Mouse (Mus musculus) midbrain, embryonic 14.5 days (tissue): ENCODE data around the gene Grik4. TPM values are rescaled to one million over a fixed set of nuclear protein-coding genes. Genes with fewer than 3 reads are reported as not detected.

Experiments used
- ATAC-seq: fragments of 200-750 bp; cut with Nextera tagmentation; 2 replicates; pipeline ENCODE4 v1.8.0; 2017; ENCODE audit warnings: moderate number of reproducible peaks, moderate library complexity; ENCODE audit not compliant: low FRiP score, low TSS enrichment
- DNase-seq: peaks from one replicate; pipeline ENCODE4 v3.0.0-alpha.2; 2015
- H3K27ac ChIP-seq: fragments of 300-500 bp; sonication (generic); replicated peaks from 2 replicates; pipeline ENCODE4 v1.5.1; 2014; ENCODE audit warnings: mild to moderate bottlenecking, low read depth, low read length, moderate library complexity
- H3K27me3 ChIP-seq: fragments of 300-500 bp; sonication (generic); 2 replicates; pipeline ENCODE4 v1.6.1; 2014; ENCODE audit warnings: low read length, control low read depth, mixed read lengths; ENCODE audit not compliant: control insufficient read depth, insufficient read depth
- H3K36me3 ChIP-seq: fragments of 300-500 bp; sonication (generic); 2 replicates; pipeline ENCODE4 v1.6.1; 2014; ENCODE audit warnings: low read length, control low read depth; ENCODE audit not compliant: control insufficient read depth, insufficient read depth
- H3K4me1 ChIP-seq: fragments of 300-500 bp; sonication (generic); 2 replicates; pipeline ENCODE4 v1.6.1; 2014; ENCODE audit warnings: mild to moderate bottlenecking, antibody characterized with exemption, low read length, control low read depth; ENCODE audit not compliant: control insufficient read depth, insufficient read depth
- H3K4me2 ChIP-seq: fragments of 300-500 bp; sonication (generic); 2 replicates; pipeline ENCODE4 v1.6.1; 2014; ENCODE audit warnings: mild to moderate bottlenecking, low read length, moderate library complexity
- H3K4me3 ChIP-seq: fragments of 300-500 bp; sonication (generic); replicated peaks from 2 replicates; pipeline ENCODE4 v1.5.1; 2014; ENCODE audit warnings: low read depth, low read length
- H3K9ac ChIP-seq: fragments of 300-500 bp; sonication (generic); replicated peaks from 2 replicates; pipeline ENCODE4 v1.6.1; 2014; ENCODE audit warnings: mild to moderate bottlenecking, low read length, moderate library complexity
- H3K9me3 ChIP-seq: fragments of 300-500 bp; sonication (generic); 2 replicates; pipeline ENCODE4 v1.6.1; 2016; ENCODE audit warnings: low read length, control low read depth, mixed read lengths; ENCODE audit not compliant: control insufficient read depth
- WGBS: fragments of 180-500 bp; shearing (Covaris S2); extraction: QIAGEN DNeasy Blood & Tissue Kit; methylation state at CpG from one replicate; pipeline ENCODE4 v1.1.7; 2014; 5-methylcytosine and 5-hydroxymethylcytosine counted together
- polyA plus RNA-seq: library from polyadenylated mRNA; unstranded; fragments of >200 nt; fragmentation: Nextera tagmentation; extraction: Ambion mirVana; gene quantifications from 2 replicates; pipeline ENCODE4 v1.2.1, GENCODE M21; 2014

Gene Grik4
- polyA plus RNA-seq, 1 experiment from 2014 or later = 4.4 TPM

DNA sequence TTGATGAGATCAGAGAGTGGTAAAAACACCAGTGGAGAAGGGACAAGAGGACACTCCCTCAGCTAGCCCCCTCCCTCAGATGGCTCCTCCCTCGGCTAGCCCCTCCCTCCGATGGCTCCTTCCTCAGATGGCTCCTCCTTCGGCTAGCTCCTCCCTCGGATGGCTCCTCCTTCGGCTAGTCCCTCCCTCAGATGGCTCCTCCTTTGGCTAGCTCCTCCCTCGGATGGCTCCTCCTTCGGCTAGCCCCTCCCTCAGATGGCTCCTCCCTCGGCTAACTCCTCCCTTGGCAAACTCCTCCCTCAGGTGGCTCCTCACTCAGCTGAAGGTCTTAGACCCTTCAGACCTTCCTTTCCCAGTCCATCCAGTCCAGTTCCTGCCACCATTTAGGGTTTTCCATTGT lies 51.5 kb downstream of the Grik4 start:
- no peak for ATAC-seq
- no peak for DNase-seq
- H3K9me3 ChIP-seq = no peaks in the 10 kb centered on the region
- no peak overlapping the region for H3K4me2 ChIP-seq
- H3K4me3 ChIP-seq = no peak overlapping the region
- H3K4me1 ChIP-seq = peaks cover 12% of the 10 kb centered on the region
- H3K27me3 ChIP-seq = no peaks in the 10 kb centered on the region
- H3K27ac ChIP-seq = no peak overlapping the region
- WGBS = 89% methylated on average over 8 of the region's 8 CpGs
- H3K9ac ChIP-seq = no peak overlapping the region
- H3K36me3 ChIP-seq = no peaks in the 10 kb centered on the region

DNA sequence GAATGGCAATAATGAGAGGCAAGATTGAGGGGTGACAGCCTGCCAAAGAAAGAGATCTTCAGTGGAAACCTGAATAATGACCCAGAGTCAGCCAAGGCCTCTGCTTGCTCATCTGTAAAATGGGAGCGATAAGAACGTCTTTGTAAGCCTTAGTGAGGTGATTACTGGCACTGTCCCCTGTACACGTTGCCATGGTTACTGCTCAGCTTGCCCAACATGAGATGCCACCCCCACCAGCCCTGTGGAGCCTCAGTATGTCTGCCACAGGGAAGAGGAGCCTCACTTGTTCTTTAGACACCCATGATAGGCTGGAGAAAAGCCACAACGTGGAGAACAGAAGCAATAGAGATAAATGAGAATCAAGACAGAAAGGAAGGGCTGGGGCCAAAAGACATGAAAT lies 56.4 kb downstream of the Grik4 start:
- DNase-seq = no peak
- Histone ChIP-seq H3K9ac (no peak overlapping the region), H3K27ac (no peak overlapping the region), H3K4me3 (no peak overlapping the region), H3K9me3 (no peaks in the 10 kb centered on the region), H3K36me3 (no peaks in the 10 kb centered on the region), H3K4me2 (no peak overlapping the region), H3K27me3 (no peaks in the 10 kb centered on the region), H3K4me1 (0 out of 2 replicates have a peak, but pooled peaks cover 3% of the 10 kb centered on the region)
- 71% methylated on average over 4 of the region's 4 CpGs for WGBS
- ATAC-seq = no peak

DNA sequence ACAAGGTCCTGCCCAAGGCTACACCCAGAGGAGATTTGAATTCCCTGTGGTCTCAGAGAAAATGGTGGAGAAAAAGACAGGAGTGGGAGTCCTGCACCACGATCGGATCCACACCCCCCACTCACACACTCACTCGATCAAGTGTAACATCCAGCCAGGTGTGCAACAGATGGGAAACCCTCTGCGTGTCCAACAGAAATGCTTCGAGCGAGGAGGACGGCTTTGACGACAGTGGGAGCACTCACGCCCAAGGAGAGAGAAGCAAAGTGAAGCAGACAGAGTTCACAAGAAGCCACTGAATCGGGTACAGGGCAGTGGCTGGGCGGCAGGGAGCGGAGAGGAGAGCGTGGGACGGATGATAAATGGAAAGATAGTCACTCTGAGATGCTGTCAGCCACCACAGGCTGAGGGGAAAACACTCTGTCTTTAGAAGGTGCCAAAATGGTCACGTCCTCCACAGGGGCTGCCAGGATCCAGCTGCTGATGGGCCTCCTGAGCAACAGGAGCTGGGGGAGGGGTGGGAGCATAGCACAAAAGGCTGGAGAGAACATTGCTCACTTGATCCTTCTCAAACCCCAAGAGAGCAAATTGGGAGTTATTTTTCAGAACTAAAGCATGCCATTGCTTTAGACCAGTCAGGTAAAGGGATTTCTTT lies 58.1 kb downstream of the Grik4 start:
- Histone ChIP-seq H3K4me3 (no peak overlapping the region), H3K4me2 (no peak overlapping the region), H3K9ac (no peak overlapping the region), H3K27me3 (no peaks in the 10 kb centered on the region), H3K4me1 (0 out of 2 replicates have a peak, but pooled peaks cover 3% of the 10 kb centered on the region), H3K27ac (no peak overlapping the region), H3K36me3 (no peaks in the 10 kb centered on the region), H3K9me3 (no peaks in the 10 kb centered on the region)
- DNase-seq (no peak), ATAC-seq (no peak)
- WGBS = 56% methylated on average over 15 of the region's 15 CpGs

DNA sequence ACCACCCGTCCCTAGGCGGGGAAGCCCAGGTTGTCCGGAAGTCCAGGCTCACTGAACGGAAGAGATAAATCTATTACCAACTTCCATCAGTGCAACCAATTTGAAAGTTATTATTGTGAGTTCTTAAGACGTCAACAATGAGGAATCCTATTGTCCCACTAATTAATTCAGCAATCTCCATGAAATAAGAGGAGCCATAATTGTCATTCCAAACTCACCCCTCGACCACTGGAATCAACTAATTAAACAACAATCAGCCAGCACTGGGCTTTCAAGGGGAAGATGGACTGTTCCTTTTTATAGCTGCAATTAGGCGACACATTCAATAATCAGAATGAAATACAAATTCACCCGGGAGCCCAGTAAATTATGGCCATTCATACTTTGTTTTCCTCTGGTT lies 58.7 kb downstream of the Grik4 start:
- no peak for ATAC-seq
- H3K27me3 ChIP-seq = no peaks in the 10 kb centered on the region
- WGBS = 58% methylated on average over 8 of the region's 8 CpGs
- no peaks in the 10 kb centered on the region for H3K9me3 ChIP-seq
- H3K27ac ChIP-seq = no peak overlapping the region
- H3K9ac ChIP-seq = no peak overlapping the region
- no peaks in the 10 kb centered on the region for H3K36me3 ChIP-seq
- H3K4me3 ChIP-seq = no peak overlapping the region
- no peak overlapping the region for H3K4me2 ChIP-seq
- H3K4me1 ChIP-seq = 0 out of 2 replicates have a peak, but pooled peaks cover 3% of the 10 kb centered on the region
- DNase-seq = no peak

DNA sequence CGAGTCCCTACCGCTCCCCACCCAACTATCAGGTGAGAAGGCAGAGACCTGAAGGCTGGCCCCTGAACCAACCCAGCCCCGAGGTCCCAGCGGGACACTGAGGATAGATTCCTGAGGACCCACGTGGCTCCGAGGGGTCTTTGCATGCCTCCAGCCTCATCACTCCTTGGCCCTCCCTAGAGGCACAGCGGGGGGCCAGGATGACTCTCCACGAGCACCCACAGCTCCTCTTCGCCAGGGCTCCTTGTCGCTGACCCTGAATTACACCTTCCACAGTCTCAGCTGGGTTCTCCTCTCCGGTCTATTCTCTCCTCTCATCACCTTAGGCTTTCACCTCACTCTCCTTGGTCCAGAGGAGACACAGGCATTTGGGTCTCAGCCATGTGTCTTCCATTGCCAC lies 59.2 kb downstream of the Grik4 start:
- Histone ChIP-seq H3K27ac (no peak overlapping the region), H3K9me3 (no peaks in the 10 kb centered on the region), H3K4me2 (no peak overlapping the region), H3K4me1 (0 out of 2 replicates have a peak, but pooled peaks cover 3% of the 10 kb centered on the region), H3K27me3 (no peaks in the 10 kb centered on the region), H3K4me3 (no peak overlapping the region), H3K36me3 (no peaks in the 10 kb centered on the region), H3K9ac (no peak overlapping the region)
- WGBS = 81% methylated on average over 11 of the region's 11 CpGs
- DNase-seq (no peak), ATAC-seq (no peak)

DNA sequence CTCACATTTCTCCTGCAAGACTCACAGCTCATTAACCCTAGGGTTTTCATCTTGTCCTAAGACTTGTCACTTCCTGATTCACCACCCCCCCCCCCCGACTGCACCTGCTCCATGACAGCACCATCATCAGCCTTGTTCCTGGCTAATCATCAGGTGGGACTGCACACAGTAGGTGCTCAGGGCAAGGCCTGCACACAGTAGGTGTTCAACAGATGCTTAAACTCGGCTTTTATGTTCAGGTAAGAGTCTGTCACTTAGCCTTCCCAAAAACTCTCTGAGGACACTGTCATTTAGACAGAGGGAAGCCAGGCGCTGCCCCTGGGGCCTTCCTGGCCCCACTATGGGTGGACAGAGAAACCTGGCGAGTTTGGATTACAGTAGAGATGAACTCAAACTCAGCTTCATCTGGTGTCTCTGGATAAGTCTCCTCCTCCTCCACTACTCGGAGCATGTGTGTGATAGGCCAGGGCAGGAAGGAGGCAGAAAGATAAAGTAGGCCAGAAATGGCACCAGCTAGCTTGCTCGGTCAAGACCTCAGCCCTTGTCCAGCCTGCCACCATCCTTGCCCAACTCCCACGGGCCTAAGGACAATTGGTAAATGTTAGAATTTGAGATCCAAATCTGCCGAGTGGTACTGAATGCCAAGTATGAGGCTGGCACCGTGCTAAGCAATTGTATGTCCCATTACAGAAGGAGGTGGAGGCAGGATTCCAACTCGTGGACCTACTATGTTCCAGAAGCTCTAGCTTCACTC lies 61.1 kb downstream of the Grik4 start:
- Histone ChIP-seq H3K27me3 (no peaks in the 10 kb centered on the region), H3K4me1 (peaks cover 13% of the 10 kb centered on the region), H3K9me3 (no peaks in the 10 kb centered on the region), H3K36me3 (no peaks in the 10 kb centered on the region), H3K4me3 (no peak overlapping the region), H3K9ac (no peak overlapping the region), H3K4me2 (no peak overlapping the region), H3K27ac (no peak overlapping the region)
- 86% methylated on average over 10 of the region's 10 CpGs for WGBS
- ATAC-seq (no peak), DNase-seq (no peak)

DNA sequence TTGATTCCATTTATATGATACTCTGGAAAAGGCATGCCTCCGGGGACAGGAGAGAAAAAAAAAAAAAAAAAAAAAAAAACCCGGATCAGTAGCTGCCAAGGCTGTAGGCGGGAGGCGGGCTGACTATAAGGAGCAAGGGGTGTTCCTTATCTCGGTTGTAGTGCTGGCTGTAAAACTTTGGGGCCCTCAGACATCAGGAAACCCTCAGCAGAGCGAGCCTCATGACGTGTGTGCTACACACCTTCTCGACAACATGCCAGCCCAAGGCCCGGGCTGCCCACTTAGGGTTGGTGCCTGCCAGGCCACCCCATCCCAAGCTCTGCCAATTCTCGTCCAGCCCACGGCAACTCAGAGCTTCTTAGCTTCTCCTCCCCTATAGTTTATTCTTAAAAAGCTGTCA lies 62.0 kb downstream of the Grik4 start:
- H3K4me1 ChIP-seq = peaks cover 16% of the 10 kb centered on the region
- no peak overlapping the region for H3K9ac ChIP-seq
- H3K36me3 ChIP-seq = no peaks in the 10 kb centered on the region
- H3K9me3 ChIP-seq = no peaks in the 10 kb centered on the region
- H3K27ac ChIP-seq = no peak overlapping the region
- ATAC-seq (no peak), DNase-seq (no peak)
- no peak overlapping the region for H3K4me3 ChIP-seq
- no peak overlapping the region for H3K4me2 ChIP-seq
- 55% methylated on average over 11 of the region's 11 CpGs for WGBS
- H3K27me3 ChIP-seq = no peaks in the 10 kb centered on the region

DNA sequence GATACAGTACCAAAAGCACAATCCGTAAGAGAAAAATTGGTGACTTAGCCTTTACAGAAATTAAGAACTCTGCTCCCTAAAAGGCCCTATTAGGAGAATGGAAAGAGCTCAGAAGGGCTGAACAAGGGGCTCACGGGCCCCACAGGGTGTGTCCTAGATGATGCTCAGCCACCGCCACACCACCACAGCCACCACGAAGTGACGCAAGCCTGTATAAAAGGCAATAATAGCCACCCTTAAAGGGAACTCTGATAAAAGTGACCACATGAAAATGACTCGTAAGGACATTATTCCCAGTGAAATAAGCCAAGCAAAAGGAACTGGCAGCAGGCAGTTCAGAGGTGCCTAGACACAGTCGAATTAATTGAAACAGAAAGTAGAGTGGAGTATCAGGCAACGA lies 63.3 kb downstream of the Grik4 start:
- Histone ChIP-seq H3K36me3 (no peaks in the 10 kb centered on the region), H3K9me3 (no peaks in the 10 kb centered on the region), H3K4me3 (no peak overlapping the region), H3K4me2 (no peak overlapping the region), H3K27ac (no peak overlapping the region), H3K9ac (no peak overlapping the region), H3K4me1 (peaks cover 16% of the 10 kb centered on the region), H3K27me3 (no peaks in the 10 kb centered on the region)
- 59% methylated on average over 8 of the region's 8 CpGs for WGBS
- ATAC-seq = no peak
- DNase-seq = no peak

DNA sequence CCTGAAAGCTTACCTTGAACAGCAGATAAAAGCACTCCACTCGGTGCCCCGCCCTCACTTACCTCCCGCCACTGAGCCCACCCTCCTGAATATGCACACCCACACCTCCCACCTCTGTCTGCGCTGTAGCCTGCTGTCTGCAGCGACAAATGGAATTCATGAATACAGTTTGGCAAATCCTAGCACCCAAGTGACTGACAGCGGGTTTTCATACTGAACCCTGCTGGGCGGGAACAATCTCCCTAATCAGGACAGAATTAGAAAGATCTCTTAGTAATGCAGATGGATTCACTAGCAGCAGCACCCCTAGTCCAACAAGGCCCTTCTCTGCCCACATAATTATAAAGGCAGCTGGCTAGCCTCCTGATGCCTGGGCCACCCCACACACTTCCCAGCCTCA lies 65.9 kb downstream of the Grik4 start:
- H3K27me3 ChIP-seq = no peaks in the 10 kb centered on the region
- ATAC-seq = peak; percentile 46
- H3K27ac ChIP-seq = no peak overlapping the region; the same call in 1 of the 2 replicates
- 14% methylated on average over 7 of the region's 7 CpGs for WGBS
- peaks cover 13% of the 10 kb centered on the region for H3K4me1 ChIP-seq
- H3K36me3 ChIP-seq = no peaks in the 10 kb centered on the region
- H3K4me2 ChIP-seq = no peak overlapping the region
- peak; percentile 51 for DNase-seq
- H3K9ac ChIP-seq = no peak overlapping the region
- no peak overlapping the region for H3K4me3 ChIP-seq
- no peaks in the 10 kb centered on the region for H3K9me3 ChIP-seq
